Mouse (Mus musculus) cortical plate, adult 2 months (tissue): ENCODE measurements around the gene Gng12.

Experiments used
- CTCF ChIP-seq: fragments of 200-500 bp; IDR thresholded peaks from 2 replicates; pipeline ENCODE4 v1.5.1; 2011; ENCODE audit warnings: mild to moderate bottlenecking, control low read depth, low read length; ENCODE audit not compliant: insufficient read depth; ENCODE audit errors: extremely low read depth
- POLR2A ChIP-seq: fragments of 200-500 bp; IDR thresholded peaks from 2 replicates; pipeline ENCODE4 v1.6.1; 2011; ENCODE audit warnings: mild to moderate bottlenecking, low read length, control low read depth; ENCODE audit not compliant: insufficient read depth; ENCODE audit errors: extremely low read depth

DNA sequence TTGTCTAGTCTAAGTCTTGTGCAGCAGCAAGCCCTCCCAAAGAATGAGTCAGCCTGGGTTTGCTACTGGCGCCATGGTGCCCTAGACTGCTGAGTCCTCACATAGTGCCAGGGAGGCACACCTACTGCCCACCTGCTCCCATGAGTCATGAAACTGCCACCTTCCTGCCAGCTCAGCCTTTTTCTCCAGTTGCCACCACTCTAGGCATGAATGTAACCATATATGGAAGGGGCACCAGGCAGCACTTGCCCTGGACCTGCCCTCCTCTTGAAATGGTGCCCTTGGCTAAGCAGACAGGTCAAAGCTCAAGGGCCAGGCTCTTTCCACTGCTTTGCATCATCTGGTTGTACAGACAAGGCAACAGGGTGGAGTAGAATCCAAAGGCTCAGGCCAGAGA, 118.5 kb downstream of the Gng12 start:
- TF ChIP-seq CTCF (no peak), POLR2A (no peak)
